Mouse (Mus musculus) forebrain, postnatal 0 days (tissue): ENCODE data around the gene Gnptab. TPM values are rescaled to one million over a fixed set of nuclear protein-coding genes. Genes with fewer than 3 reads are reported as not detected.

Experiments used
- ATAC-seq: fragments of 200-750 bp; cut with Nextera tagmentation; 2 replicates; pipeline ENCODE4 v1.8.0; 2017; ENCODE audit warnings: mild to moderate bottlenecking, moderate library complexity
- DNase-seq: peaks from one replicate; pipeline ENCODE4 v3.0.0-alpha.2; 2015
- H3K27ac ChIP-seq: fragments of 300-500 bp; sonication (generic); 2 replicates; pipeline ENCODE4 v1.5.1; 2014; ENCODE audit warnings: low read depth, mild to moderate bottlenecking, antibody characterized with exemption, low read length, moderate library complexity, mixed read lengths
- H3K27me3 ChIP-seq: fragments of 300-500 bp; sonication (generic); 2 replicates; pipeline ENCODE4 v1.6.1; 2014; ENCODE audit warnings: mild to moderate bottlenecking, low read length, mixed read lengths; ENCODE audit not compliant: insufficient read depth
- H3K36me3 ChIP-seq: fragments of 300-500 bp; sonication (generic); 2 replicates; pipeline ENCODE4 v1.6.1; 2014; ENCODE audit warnings: mild to moderate bottlenecking, moderate library complexity; ENCODE audit not compliant: insufficient read depth
- H3K4me1 ChIP-seq: fragments of 300-500 bp; sonication (generic); 2 replicates; pipeline ENCODE4 v1.6.1; 2014; ENCODE audit warnings: antibody characterized with exemption; ENCODE audit not compliant: insufficient read depth
- H3K4me2 ChIP-seq: fragments of 300-500 bp; sonication (generic); 2 replicates; pipeline ENCODE4 v1.6.1; 2014; ENCODE audit warnings: low read depth, mild to moderate bottlenecking, moderate library complexity
- H3K4me3 ChIP-seq: fragments of 300-500 bp; sonication (generic); 2 replicates; pipeline ENCODE4 v1.5.1; 2014; ENCODE audit warnings: low read depth, low read length, mixed read lengths
- H3K9ac ChIP-seq: fragments of 300-500 bp; sonication (generic); 2 replicates; pipeline ENCODE4 v1.6.1; 2014; ENCODE audit warnings: mild to moderate bottlenecking
- H3K9me3 ChIP-seq: fragments of 300-500 bp; sonication (generic); 2 replicates; pipeline ENCODE4 v1.6.1; 2016; ENCODE audit warnings: low read length
- CTCF ChIP-seq: sonication (generic); IDR thresholded peaks from 2 replicates; pipeline ENCODE4 v1.5.1; 2016; ENCODE audit warnings: antibody characterized with exemption, control low read depth, low read depth
- WGBS: fragments of 180-500 bp; shearing (Covaris S2); extraction: QIAGEN DNeasy Blood & Tissue Kit; methylation state at CpG from one replicate; pipeline ENCODE4 v1.1.7; 2014; 5-methylcytosine and 5-hydroxymethylcytosine counted together
- polyA plus RNA-seq: library from polyadenylated mRNA; unstranded; fragments of >200 nt; fragmentation: Nextera tagmentation; extraction: Ambion mirVana; gene quantifications from 2 replicates; pipeline ENCODE4 v1.2.1, GENCODE M21; 2015
- total RNA-seq: library from RNA; depleted of rRNA; stranded (reverse); fragments of >200 nt; gene quantifications from 2 replicates; pipeline ENCODE4 v1.2.3, GENCODE M21; 2014

Gnptab gene
- total and polyA plus RNA-seq, 2 experiments from 2014 or later = 21.3 to 44.0 TPM

GRCm38 (mm10) chr10:88412290-88412995 is 33.5 kb downstream of the Gnptab start:
- DNase-seq (peak; percentile 5), ATAC-seq (peak; percentile 51)
- Histone ChIP-seq H3K27ac (no peak overlapping the region), H3K9ac (no peak overlapping the region), H3K4me2 (no peak overlapping the region), H3K27me3 (no peaks in the 10 kb centered on the region), H3K4me3 (no peak overlapping the region), H3K4me1 (no peaks in the 10 kb centered on the region), H3K9me3 (no peaks in the 10 kb centered on the region), H3K36me3 (peaks cover 22% of the 10 kb centered on the region)
- WGBS = 43% methylated on average over 17 of the region's 17 CpGs
- no peak for TF ChIP-seq CTCF

- Histone ChIP-seq H3K4me3 (no peak overlapping the region), H3K9me3 (no peaks in the 10 kb centered on the region), H3K27ac (no peak overlapping the region), H3K9ac (no peak overlapping the region), H3K27me3 (no peaks in the 10 kb centered on the region), H3K4me1 (no peaks in the 10 kb centered on the region), H3K4me2 (no peak overlapping the region), H3K36me3 (peaks cover 43% of the 10 kb centered on the region)
- no peak for DNase-seq
- ATAC-seq = no peak
- TF ChIP-seq CTCF = no peak
- 93% methylated on average over 5 of the region's 5 CpGs for WGBS
Measured at GRCm38 (mm10) chr10:88417686-88418085, 38.8 kb downstream of the Gnptab start.

GRCm38 (mm10) chr10:88420141-88420541 is 41.2 kb downstream of the Gnptab start:
- Histone ChIP-seq H3K9ac (no peak overlapping the region), H3K27ac (no peak overlapping the region), H3K36me3 (peaks cover 40% of the 10 kb centered on the region), H3K4me1 (no peaks in the 10 kb centered on the region), H3K9me3 (no peaks in the 10 kb centered on the region), H3K27me3 (no peaks in the 10 kb centered on the region), H3K4me2 (no peak overlapping the region), H3K4me3 (no peak overlapping the region)
- DNase-seq = no peak
- no peak for ATAC-seq
- WGBS = 72% methylated on average over 11 of the region's 11 CpGs
- TF ChIP-seq CTCF = no peak

GRCm38 (mm10) chr10:88420655-88421435 is 41.9 kb downstream of the Gnptab start:
- Histone ChIP-seq H3K27me3 (no peaks in the 10 kb centered on the region), H3K27ac (no peak overlapping the region), H3K4me1 (no peaks in the 10 kb centered on the region), H3K4me3 (no peak overlapping the region), H3K36me3 (peaks cover 33% of the 10 kb centered on the region), H3K9me3 (no peaks in the 10 kb centered on the region), H3K9ac (no peak overlapping the region), H3K4me2 (no peak overlapping the region)
- 91% methylated on average over 19 of the region's 19 CpGs for WGBS
- no peak for DNase-seq
- ATAC-seq = no peak
- TF ChIP-seq CTCF = no peak

- 99% methylated on average over 2 of the region's 2 CpGs for WGBS
- H3K4me2 ChIP-seq = no peak overlapping the region
- peak; percentile 94 for ATAC-seq
- no peaks in the 10 kb centered on the region for H3K27me3 ChIP-seq
- peak; percentile 87 for TF ChIP-seq CTCF
- H3K4me1 ChIP-seq = no peaks in the 10 kb centered on the region
- H3K9me3 ChIP-seq = no peaks in the 10 kb centered on the region
- peaks cover 49% of the 10 kb centered on the region for H3K36me3 ChIP-seq
- no peak overlapping the region for H3K27ac ChIP-seq
- H3K9ac ChIP-seq = no peak overlapping the region
- H3K4me3 ChIP-seq = no peak overlapping the region
- peak; percentile 86 for DNase-seq
Measured at GRCm38 (mm10) chr10:88426158-88426816, 47.4 kb downstream of the Gnptab start.

GRCm38 (mm10) chr10:88426896-88427295 is 48.0 kb downstream of the Gnptab start:
- no peak for ATAC-seq
- DNase-seq = no peak
- H3K4me3 ChIP-seq = no peak overlapping the region
- H3K36me3 ChIP-seq = peaks cover 46% of the 10 kb centered on the region
- H3K4me2 ChIP-seq = no peak overlapping the region
- H3K9me3 ChIP-seq = no peaks in the 10 kb centered on the region
- H3K27ac ChIP-seq = no peak overlapping the region
- WGBS = 67% methylated on average over 5 of the region's 5 CpGs
- no peaks in the 10 kb centered on the region for H3K27me3 ChIP-seq
- no peak for TF ChIP-seq CTCF
- H3K9ac ChIP-seq = no peak overlapping the region
- H3K4me1 ChIP-seq = no peaks in the 10 kb centered on the region

- 93% methylated on average over 6 of the region's 6 CpGs for WGBS
- Histone ChIP-seq H3K36me3 (peaks cover 48% of the 10 kb centered on the region), H3K9me3 (no peaks in the 10 kb centered on the region), H3K4me1 (no peaks in the 10 kb centered on the region), H3K4me2 (no peak overlapping the region), H3K4me3 (no peak overlapping the region), H3K27ac (no peak overlapping the region), H3K27me3 (no peaks in the 10 kb centered on the region), H3K9ac (no peak overlapping the region)
- DNase-seq (no peak), ATAC-seq (no peak)
- TF ChIP-seq CTCF = no peak
Measured at GRCm38 (mm10) chr10:88427998-88428397, 49.1 kb downstream of the Gnptab start.
